Mouse (Mus musculus): Measurements from ENCODE around the gene Pced1b.

- TF ChIP-seq GATA1 (IDR thresholded peaks at IDR 0.05; ENCODE audit: borderline replicate concordance, low read length): no peak
- TF ChIP-seq FLI1 (IDR thresholded peaks at IDR 0.05; ENCODE audit: low read length): no peak
Measured at GRCm38 (mm10) chr15:97285665-97286212, 38.8 kb downstream of the Pced1b start.

Measured in megakaryocyte, embryonic 14.5 days (primary cell).